Mouse (Mus musculus) hindbrain, embryonic 13.5 days (tissue): Measurements from ENCODE around the gene Sds. TPM values are rescaled to one million over a fixed set of nuclear protein-coding genes. Genes with fewer than 3 reads are reported as not detected.

Experiments
- ATAC-seq: fragments of 200-750 bp; cut with Nextera tagmentation; 2 replicates; pipeline ENCODE4 v1.8.0; 2017; ENCODE audit warnings: moderate TSS enrichment; ENCODE audit not compliant: low FRiP score
- H3K27ac ChIP-seq: fragments of 300-500 bp; sonication (generic); 2 replicates; pipeline ENCODE4 v1.5.1; 2015; ENCODE audit warnings: inconsistent platforms, mild to moderate bottlenecking, moderate library complexity
- H3K27me3 ChIP-seq: fragments of 300-500 bp; sonication (generic); 2 replicates; pipeline ENCODE4 v1.6.1; 2015; ENCODE audit warnings: mild to moderate bottlenecking, inconsistent platforms
- H3K36me3 ChIP-seq: fragments of 300-500 bp; sonication (generic); 2 replicates; pipeline ENCODE4 v1.6.1; 2015; ENCODE audit warnings: mild to moderate bottlenecking, inconsistent platforms
- H3K4me1 ChIP-seq: fragments of 300-500 bp; sonication (generic); replicated peaks from 2 replicates; pipeline ENCODE4 v1.6.1; 2015; ENCODE audit warnings: inconsistent platforms
- H3K4me2 ChIP-seq: fragments of 300-500 bp; sonication (generic); 2 replicates; pipeline ENCODE4 v1.6.1; 2015; ENCODE audit warnings: inconsistent platforms, mild to moderate bottlenecking, moderate library complexity
- H3K4me3 ChIP-seq: fragments of 300-500 bp; sonication (generic); 2 replicates; pipeline ENCODE4 v1.5.1; 2015; ENCODE audit warnings: mild to moderate bottlenecking, inconsistent platforms
- H3K9ac ChIP-seq: fragments of 300-500 bp; sonication (generic); 2 replicates; pipeline ENCODE4 v1.6.1; 2015; ENCODE audit warnings: mild to moderate bottlenecking, inconsistent platforms
- H3K9me3 ChIP-seq: fragments of 300-500 bp; sonication (generic); 2 replicates; pipeline ENCODE4 v1.6.1; 2016; ENCODE audit warnings: inconsistent platforms
- WGBS: fragments of 180-500 bp; shearing (Covaris S2); methylation state at CpG from one replicate; pipeline ENCODE4 v1.1.7; 2015; 5-methylcytosine and 5-hydroxymethylcytosine counted together
- polyA plus RNA-seq: library from polyadenylated mRNA; unstranded; fragments of >200 nt; fragmentation: Nextera tagmentation; extraction: Ambion mirVana; gene quantifications from 2 replicates; pipeline ENCODE4 v1.2.1, GENCODE M21; 2015

The Sds gene
- polyA plus RNA-seq, result not detected in 2 replicates

GRCm38 (mm10) chr5:120476296-120476695 is at the start of gene Sds:
Sds (plus strand) TSS chr5:120476526.
- Histone ChIP-seq H3K27ac (no peak within 1 kb of the TSS), H3K9me3 (no peaks in the 10 kb centered on the region), H3K4me1 (peaks cover 5% of the 10 kb centered on the region; the same call in 1 of the 2 replicates), H3K4me2 (no peak within 1 kb of the TSS), H3K4me3 (no peak within 1 kb of the TSS), H3K9ac (0 out of 2 replicates have a peak within 1 kb of the TSS, but pooled peaks have one; percentile 5), H3K27me3 (peaks cover 23% of the 10 kb centered on the region; the same call in 1 of the 2 replicates), H3K36me3 (no peaks in the 10 kb centered on the region)
- no peak for ATAC-seq
- 13% methylated on average over 13 of the region's 13 CpGs for WGBS

GRCm38 (mm10) chr5:120426572-120426971 is 49.8 kb upstream of the Sds start:
- H3K4me1 ChIP-seq, result peaks cover 31% of the 10 kb centered on the region
- no peak for ATAC-seq
- WGBS, result 1% methylated on average over 10 of the region's 10 CpGs
- peak overlapping the region; percentile 96 for H3K9ac ChIP-seq
- H3K36me3 ChIP-seq, result no peaks in the 10 kb centered on the region
- peak overlapping the region; percentile 74 for H3K4me2 ChIP-seq
- peaks cover 89% of the 10 kb centered on the region for H3K27me3 ChIP-seq
- H3K4me3 ChIP-seq, result peak overlapping the region; percentile 67
- H3K27ac ChIP-seq, result peak overlapping the region; percentile 98
- H3K9me3 ChIP-seq, result no peaks in the 10 kb centered on the region

GRCm38 (mm10) chr5:120427451-120427938 is 48.8 kb upstream of the Sds start:
- Histone ChIP-seq H3K36me3 (no peaks in the 10 kb centered on the region), H3K4me2 (peak overlapping the region; percentile 74), H3K27ac (peak overlapping the region; percentile 98), H3K4me1 (peaks cover 25% of the 10 kb centered on the region), H3K9ac (peak overlapping the region; percentile 96), H3K27me3 (peaks cover 89% of the 10 kb centered on the region), H3K4me3 (peak overlapping the region; percentile 67), H3K9me3 (no peaks in the 10 kb centered on the region)
- under 1% methylated on average over 33 of the region's 33 CpGs for WGBS
- ATAC-seq, result no peak

GRCm38 (mm10) chr5:120428189-120428838 is 48.0 kb upstream of the Sds start:
- Histone ChIP-seq H3K9ac (peak overlapping the region; percentile 96), H3K27me3 (peaks cover 88% of the 10 kb centered on the region)
- 2% methylated on average over 21 of the region's 21 CpGs for WGBS

GRCm38 (mm10) chr5:120428990-120429389 is 47.3 kb upstream of the Sds start:
- H3K9ac ChIP-seq, result peak overlapping the region; percentile 96
- H3K4me2 ChIP-seq, result peak overlapping the region; percentile 74
- H3K4me3 ChIP-seq, result peak overlapping the region; percentile 67
- H3K36me3 ChIP-seq, result no peaks in the 10 kb centered on the region
- H3K4me1 ChIP-seq, result peaks cover 21% of the 10 kb centered on the region
- H3K27me3 ChIP-seq, result peaks cover 90% of the 10 kb centered on the region
- H3K9me3 ChIP-seq, result no peaks in the 10 kb centered on the region
- H3K27ac ChIP-seq, result peak overlapping the region; percentile 98
- ATAC-seq, result no peak
- WGBS, result 2% methylated on average over 5 of the region's 6 CpGs

More at GRCm38 (mm10) chr5:120428189-120428838, 48.0 kb upstream of the Sds start:
- peak overlapping the region; percentile 98 for H3K27ac ChIP-seq
- H3K4me3 ChIP-seq, result peak overlapping the region; percentile 67
- H3K9me3 ChIP-seq, result no peaks in the 10 kb centered on the region
- H3K4me2 ChIP-seq, result peak overlapping the region; percentile 74
- no peaks in the 10 kb centered on the region for H3K36me3 ChIP-seq
- H3K4me1 ChIP-seq, result peaks cover 21% of the 10 kb centered on the region
- no peak for ATAC-seq

- no peak for ATAC-seq
- H3K27ac ChIP-seq, result peak overlapping the region; percentile 98
- H3K9me3 ChIP-seq, result no peaks in the 10 kb centered on the region
- WGBS, result 6% methylated on average over 6 of the region's 6 CpGs
- peak overlapping the region; percentile 96 for H3K9ac ChIP-seq
- H3K36me3 ChIP-seq, result no peaks in the 10 kb centered on the region
- peak overlapping the region; percentile 74 for H3K4me2 ChIP-seq
- H3K4me1 ChIP-seq, result peaks cover 21% of the 10 kb centered on the region
- H3K27me3 ChIP-seq, result peaks cover 90% of the 10 kb centered on the region
- peak overlapping the region; percentile 67 for H3K4me3 ChIP-seq
Measured at GRCm38 (mm10) chr5:120429692-120430091, 46.6 kb upstream of the Sds start.

- H3K9ac ChIP-seq, result peak overlapping the region; percentile 96
- H3K4me2 ChIP-seq, result peak overlapping the region; percentile 74
- H3K27ac ChIP-seq, result peak overlapping the region; percentile 97
- H3K4me1 ChIP-seq, result peaks cover 26% of the 10 kb centered on the region
- 1% methylated on average over 30 of the region's 30 CpGs for WGBS
- peaks cover 94% of the 10 kb centered on the region for H3K27me3 ChIP-seq
- peaks cover 4% of the 10 kb centered on the region; the same call in 1 of the 2 replicates for H3K36me3 ChIP-seq
- ATAC-seq, result no peak
- H3K4me3 ChIP-seq, result peak overlapping the region; percentile 67
- no peaks in the 10 kb centered on the region for H3K9me3 ChIP-seq
Measured at GRCm38 (mm10) chr5:120431001-120431583, 45.2 kb upstream of the Sds start.

- Histone ChIP-seq H3K27ac (peak within 1 kb of the TSS; percentile 97), H3K36me3 (peaks cover 8% of the 10 kb centered on the region; the same call in 1 of the 2 replicates), H3K4me2 (peak within 1 kb of the TSS; percentile 74), H3K9ac (peak within 1 kb of the TSS; percentile 96), H3K27me3 (peaks cover 94% of the 10 kb centered on the region), H3K4me1 (peaks cover 24% of the 10 kb centered on the region), H3K9me3 (no peaks in the 10 kb centered on the region), H3K4me3 (peak within 1 kb of the TSS; percentile 67)
- WGBS, result under 1% methylated on average over 69 of the region's 69 CpGs
- ATAC-seq, result peak; percentile 80
Measured at GRCm38 (mm10) chr5:120431649-120432485, 44.5 kb upstream of the Sds start, which contains the start of gene Lhx5. Lhx5 (plus strand) TSS chr5:120431699.

GRCm38 (mm10) chr5:120432486-120433015 is 43.8 kb upstream of the Sds start:
- no peak for ATAC-seq
- H3K27ac ChIP-seq, result peak overlapping the region; percentile 97
- peaks cover 91% of the 10 kb centered on the region for H3K27me3 ChIP-seq
- H3K4me3 ChIP-seq, result peak overlapping the region; percentile 67
- peak overlapping the region; percentile 96 for H3K9ac ChIP-seq
- H3K4me2 ChIP-seq, result peak overlapping the region; percentile 74
- WGBS, result 1% methylated on average over 9 of the region's 9 CpGs
- H3K36me3 ChIP-seq, result peaks cover 9% of the 10 kb centered on the region; the same call in 1 of the 2 replicates
- peaks cover 19% of the 10 kb centered on the region for H3K4me1 ChIP-seq
- H3K9me3 ChIP-seq, result no peaks in the 10 kb centered on the region

- H3K9ac ChIP-seq, result peak overlapping the region; percentile 96
- H3K36me3 ChIP-seq, result peaks cover 9% of the 10 kb centered on the region; the same call in 1 of the 2 replicates
- H3K27me3 ChIP-seq, result peaks cover 92% of the 10 kb centered on the region
- peak overlapping the region; percentile 97 for H3K27ac ChIP-seq
- 1% methylated on average over 11 of the region's 13 CpGs for WGBS
- peak overlapping the region; percentile 67 for H3K4me3 ChIP-seq
- H3K4me1 ChIP-seq, result peaks cover 23% of the 10 kb centered on the region
- ATAC-seq, result no peak
- H3K9me3 ChIP-seq, result no peaks in the 10 kb centered on the region
- peak overlapping the region; percentile 74 for H3K4me2 ChIP-seq
Measured at GRCm38 (mm10) chr5:120433135-120433760, 43.1 kb upstream of the Sds start.

- H3K27me3 ChIP-seq, result peaks cover 91% of the 10 kb centered on the region
- WGBS, result 2% methylated on average over 21 of the region's 21 CpGs
- no peaks in the 10 kb centered on the region for H3K9me3 ChIP-seq
- H3K4me2 ChIP-seq, result peak overlapping the region; percentile 74
- peaks cover 30% of the 10 kb centered on the region for H3K4me1 ChIP-seq
- peak overlapping the region; percentile 97 for H3K27ac ChIP-seq
- no peak for ATAC-seq
- H3K36me3 ChIP-seq, result peaks cover 9% of the 10 kb centered on the region; the same call in 1 of the 2 replicates
- peak overlapping the region; percentile 96 for H3K9ac ChIP-seq
- peak overlapping the region; percentile 67 for H3K4me3 ChIP-seq
Measured at GRCm38 (mm10) chr5:120434231-120434735, 42.0 kb upstream of the Sds start.
